Mouse (Mus musculus): ENCODE data around the gene Ppfia4. TPM values are rescaled to one million over a fixed set of nuclear protein-coding genes. Genes with fewer than 3 reads are reported as not detected.

Ppfia4 gene
- polyA plus RNA-seq (2012; rRNA removed) = 5.9 and 8.9 TPM in 2 replicates

DNA sequence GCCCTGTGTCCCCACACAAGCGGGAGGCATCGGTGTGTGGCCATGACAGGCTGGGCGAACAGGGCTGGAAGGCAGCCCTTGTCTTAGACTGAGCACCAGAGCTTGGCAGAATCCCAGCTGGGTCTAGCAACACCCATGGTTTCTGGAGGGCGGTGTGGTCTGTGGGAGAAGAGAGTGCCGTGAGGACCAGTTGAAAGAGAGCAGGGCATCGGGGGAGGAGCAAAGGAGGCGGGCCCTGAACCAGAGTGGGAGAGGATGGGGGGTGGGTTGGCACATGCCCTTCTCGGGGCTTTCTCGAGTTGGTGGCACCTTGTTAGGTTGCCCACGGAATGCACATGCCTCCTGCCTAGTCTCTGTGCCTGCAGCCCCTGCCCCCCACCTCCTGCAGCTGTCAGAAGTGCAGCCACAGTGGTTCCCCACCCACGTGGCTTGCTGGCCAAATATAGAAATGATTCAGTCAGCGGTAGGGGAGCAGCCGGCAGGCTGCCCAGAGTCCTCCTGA, at the start of gene Ppfia4:
Gene Ppfia4, minus strand, starts transcription at position 159 of the 502 bp plus-strand sequence.
- H3K4me1 ChIP-seq (ENCODE audit: control insufficient read depth, insufficient read depth, insufficient read length, low read length) = peaks cover 2% of the 10 kb centered on the region; the same call in 1 of the 2 replicates
- 42% methylated on average over 12 of the region's 13 CpGs for WGBS
- no peak within 1 kb of the TSS for H3K4me3 ChIP-seq (ENCODE audit: low read depth, low read length)
- H3K27ac ChIP-seq (ENCODE audit: insufficient read depth, low read depth, low read length) = no peak within 1 kb of the TSS
- TF ChIP-seq CTCF (IDR thresholded peaks at IDR 0.05; ENCODE audit: extremely low read depth, insufficient read length, insufficient replicate concordance, low read depth, low read length) = no peak
- TF ChIP-seq POLR2A (IDR thresholded peaks at IDR 0.05; ENCODE audit: low read depth, low read length) = no peak
- no peaks in the 10 kb centered on the region for H3K36me3 ChIP-seq (ENCODE audit: control insufficient read depth, insufficient read depth, low read length)
- no peaks in the 10 kb centered on the region for H3K27me3 ChIP-seq (ENCODE audit: control insufficient read depth, insufficient read depth, low read length)

DNA sequence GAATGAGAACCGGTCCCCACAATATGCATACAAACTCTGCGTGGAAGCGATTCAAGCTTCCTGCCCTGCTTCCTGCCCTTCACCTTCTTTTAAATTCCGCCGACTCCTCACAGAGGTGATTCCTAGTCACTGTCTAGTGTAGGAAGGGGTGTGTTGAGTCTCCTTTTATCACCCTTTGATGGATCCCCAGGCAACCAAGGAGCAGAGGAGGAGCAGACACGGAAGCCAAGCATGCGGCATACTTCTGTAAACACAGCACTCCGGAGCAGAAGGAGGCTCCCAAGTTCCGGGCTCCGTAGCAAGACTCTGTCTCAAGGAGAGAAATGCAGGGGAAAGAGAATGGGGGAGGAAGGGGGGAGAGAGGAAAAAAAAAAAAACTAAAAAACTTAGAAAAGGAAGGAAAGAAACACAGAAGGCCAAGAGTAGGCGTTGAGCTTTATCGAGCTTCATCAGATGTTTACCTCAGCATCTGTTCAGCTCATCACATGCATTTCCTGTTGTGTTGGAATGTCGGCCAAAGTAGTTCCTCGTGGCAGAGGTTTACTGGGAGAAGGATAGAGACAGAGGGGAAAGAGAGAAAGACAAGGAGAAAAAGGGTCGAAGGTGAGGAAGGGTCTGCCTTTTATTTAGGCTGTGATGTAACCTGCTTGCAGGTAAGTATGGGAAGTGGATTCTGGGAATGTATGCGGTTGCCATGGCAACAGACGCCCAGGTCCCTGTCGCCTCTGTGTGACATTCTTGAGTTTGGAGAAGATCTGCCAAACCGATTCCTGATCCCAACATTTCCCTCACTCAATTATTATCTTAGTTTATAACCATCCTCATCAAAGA, 49.3 kb upstream of the Ppfia4 start:
- H3K4me1 ChIP-seq (ENCODE audit: control insufficient read depth, insufficient read depth, insufficient read length, low read length) = peaks cover 10% of the 10 kb centered on the region; the same call in 1 of the 2 replicates
- no peak overlapping the region; the same call in 1 of the 2 replicates for H3K27ac ChIP-seq (ENCODE audit: insufficient read depth, low read depth, low read length)
- H3K36me3 ChIP-seq (ENCODE audit: control insufficient read depth, insufficient read depth, low read length) = no peaks in the 10 kb centered on the region
- peak overlapping the region; percentile 41 for H3K4me3 ChIP-seq (ENCODE audit: low read depth, low read length)
- WGBS = 2% methylated on average over 19 of the region's 19 CpGs
- no peak for TF ChIP-seq POLR2A (IDR thresholded peaks at IDR 0.05; ENCODE audit: low read depth, low read length)
- TF ChIP-seq CTCF (IDR thresholded peaks at IDR 0.05; ENCODE audit: extremely low read depth, insufficient read length, insufficient replicate concordance, low read depth, low read length) = no peak
- H3K27me3 ChIP-seq (ENCODE audit: control insufficient read depth, insufficient read depth, low read length) = no peaks in the 10 kb centered on the region; the same call in 1 of the 2 replicates

DNA sequence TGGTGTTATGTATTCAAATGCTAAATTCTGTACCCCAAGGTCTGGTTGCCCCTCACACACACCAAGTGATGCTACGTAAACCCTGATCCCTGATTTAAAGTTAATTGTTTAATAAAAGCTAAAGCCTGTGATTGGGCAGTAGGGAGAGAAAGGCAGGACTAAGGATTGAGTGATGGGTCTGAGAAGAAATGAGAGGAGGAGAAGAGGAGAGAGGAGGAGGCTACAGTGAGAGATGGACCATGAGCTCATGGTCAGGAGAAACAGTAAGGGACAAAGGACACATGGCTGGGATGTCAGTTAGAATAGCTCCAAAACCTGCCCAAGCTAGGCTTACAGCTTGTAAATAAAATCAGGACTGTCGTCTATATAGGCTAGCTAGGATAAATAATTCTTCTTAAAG, 48.3 kb upstream of the Ppfia4 start:
- no peak for TF ChIP-seq CTCF (IDR thresholded peaks at IDR 0.05; ENCODE audit: extremely low read depth, insufficient read length, insufficient replicate concordance, low read depth, low read length)
- TF ChIP-seq POLR2A (IDR thresholded peaks at IDR 0.05; ENCODE audit: low read depth, low read length) = no peak
- Histone ChIP-seq H3K27me3 (ENCODE audit: control insufficient read depth, insufficient read depth, low read length) (no peaks in the 10 kb centered on the region), H3K4me3 (ENCODE audit: low read depth, low read length) (no peak overlapping the region), H3K27ac (ENCODE audit: insufficient read depth, low read depth, low read length) (no peak overlapping the region), H3K4me1 (ENCODE audit: control insufficient read depth, insufficient read depth, insufficient read length, low read length) (peaks cover 10% of the 10 kb centered on the region; the same call in 1 of the 2 replicates), H3K36me3 (ENCODE audit: control insufficient read depth, insufficient read depth, low read length) (no peaks in the 10 kb centered on the region)
- WGBS = 64% methylated on average over 2 of the region's 2 CpGs

DNA sequence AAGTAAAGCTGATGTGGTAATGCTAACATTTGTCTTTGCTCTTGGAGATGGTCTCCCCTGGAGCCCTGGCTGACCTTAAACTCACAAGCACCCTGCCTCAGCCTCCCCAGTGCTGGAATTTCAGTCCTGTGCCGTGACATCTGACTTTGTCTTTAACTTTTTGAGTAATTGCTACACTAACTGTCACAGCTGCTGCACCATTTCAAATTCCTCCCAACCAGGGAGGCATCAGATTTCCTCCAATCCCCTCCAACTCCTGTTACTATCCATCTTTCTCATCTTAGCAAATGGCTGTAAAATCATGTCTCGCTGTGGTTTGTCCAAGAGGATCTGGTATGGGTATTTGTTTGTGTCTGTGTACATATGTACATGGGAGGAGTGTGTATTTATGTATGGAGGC, 41.4 kb upstream of the Ppfia4 start:
- no peaks in the 10 kb centered on the region for H3K36me3 ChIP-seq (ENCODE audit: control insufficient read depth, insufficient read depth, low read length)
- TF ChIP-seq POLR2A (IDR thresholded peaks at IDR 0.05; ENCODE audit: low read depth, low read length) (no peak), CTCF (IDR thresholded peaks at IDR 0.05; ENCODE audit: extremely low read depth, insufficient read length, insufficient replicate concordance, low read depth, low read length) (no peak)
- WGBS = 64% methylated on average over 2 of the region's 2 CpGs
- no peak overlapping the region for H3K27ac ChIP-seq (ENCODE audit: insufficient read depth, low read depth, low read length)
- no peaks in the 10 kb centered on the region for H3K4me1 ChIP-seq (ENCODE audit: control insufficient read depth, insufficient read depth, insufficient read length, low read length)
- H3K27me3 ChIP-seq (ENCODE audit: control insufficient read depth, insufficient read depth, low read length) = no peaks in the 10 kb centered on the region
- H3K4me3 ChIP-seq (ENCODE audit: low read depth, low read length) = no peak overlapping the region

DNA sequence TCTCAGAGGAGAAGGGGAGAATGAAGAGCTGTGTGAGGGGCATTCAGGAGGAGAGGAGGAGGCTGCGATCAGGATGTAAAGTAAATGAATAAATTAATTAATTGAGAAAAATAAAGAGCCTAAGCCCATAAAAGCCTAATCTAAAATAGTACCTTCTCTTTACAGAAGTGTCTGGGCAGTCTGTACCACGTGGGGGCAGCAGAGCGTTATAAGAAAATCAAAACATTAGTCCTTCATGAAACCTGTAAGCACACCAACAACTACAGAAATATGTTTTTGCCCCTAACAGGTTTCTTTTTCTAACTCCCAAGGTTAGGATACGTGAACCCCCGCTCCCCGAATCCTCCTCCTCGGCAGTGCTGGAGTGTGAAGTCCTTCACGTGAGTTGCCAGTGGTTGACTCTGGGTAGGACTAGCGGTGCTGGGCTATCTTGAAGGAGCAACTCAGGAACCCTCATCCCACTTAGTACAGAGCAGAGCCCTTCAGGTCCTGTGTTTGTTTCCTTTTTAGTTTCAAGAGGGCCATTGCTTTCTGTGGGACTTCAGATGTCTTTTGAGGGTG, 36.1 kb upstream of the Ppfia4 start:
- H3K27me3 ChIP-seq (ENCODE audit: control insufficient read depth, insufficient read depth, low read length) = no peaks in the 10 kb centered on the region
- 48% methylated on average over 9 of the region's 9 CpGs for WGBS
- no peaks in the 10 kb centered on the region for H3K36me3 ChIP-seq (ENCODE audit: control insufficient read depth, insufficient read depth, low read length)
- H3K4me3 ChIP-seq (ENCODE audit: low read depth, low read length) = no peak overlapping the region
- H3K4me1 ChIP-seq (ENCODE audit: control insufficient read depth, insufficient read depth, insufficient read length, low read length) = no peaks in the 10 kb centered on the region
- H3K27ac ChIP-seq (ENCODE audit: insufficient read depth, low read depth, low read length) = no peak overlapping the region
- TF ChIP-seq POLR2A (IDR thresholded peaks at IDR 0.05; ENCODE audit: low read depth, low read length) (no peak), CTCF (IDR thresholded peaks at IDR 0.05; ENCODE audit: extremely low read depth, insufficient read length, insufficient replicate concordance, low read depth, low read length) (no peak)

DNA sequence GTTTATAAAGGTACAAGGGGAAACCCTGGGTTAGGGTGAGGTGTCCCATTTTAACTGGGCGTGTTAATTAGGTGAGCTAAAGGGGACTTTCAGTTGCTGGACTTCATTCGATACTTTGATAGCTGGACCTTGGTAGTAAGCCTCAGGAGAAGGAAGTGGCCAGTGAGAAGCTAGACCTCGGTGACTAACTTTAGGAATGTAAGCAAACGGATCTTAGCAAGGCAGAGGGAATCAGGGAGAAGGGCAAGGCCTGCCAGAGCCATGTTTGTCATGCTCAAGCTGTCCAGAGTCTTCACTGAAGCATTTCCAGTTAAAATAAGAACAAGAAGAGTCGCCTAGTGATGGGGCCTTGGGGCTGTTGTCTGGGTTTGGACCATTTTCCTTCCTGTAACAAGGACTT, 32.8 kb upstream of the Ppfia4 start:
- Histone ChIP-seq H3K27me3 (ENCODE audit: control insufficient read depth, insufficient read depth, low read length) (no peaks in the 10 kb centered on the region), H3K4me3 (ENCODE audit: low read depth, low read length) (no peak overlapping the region), H3K36me3 (ENCODE audit: control insufficient read depth, insufficient read depth, low read length) (peaks cover 2% of the 10 kb centered on the region; the same call in 1 of the 2 replicates), H3K4me1 (ENCODE audit: control insufficient read depth, insufficient read depth, insufficient read length, low read length) (0 out of 2 replicates have a peak, but pooled peaks cover 2% of the 10 kb centered on the region), H3K27ac (ENCODE audit: insufficient read depth, low read depth, low read length) (no peak overlapping the region)
- TF ChIP-seq CTCF (IDR thresholded peaks at IDR 0.05; ENCODE audit: extremely low read depth, insufficient read length, insufficient replicate concordance, low read depth, low read length) (no peak), POLR2A (IDR thresholded peaks at IDR 0.05; ENCODE audit: low read depth, low read length) (no peak)
- 45% methylated on average over 5 of the region's 5 CpGs for WGBS

DNA sequence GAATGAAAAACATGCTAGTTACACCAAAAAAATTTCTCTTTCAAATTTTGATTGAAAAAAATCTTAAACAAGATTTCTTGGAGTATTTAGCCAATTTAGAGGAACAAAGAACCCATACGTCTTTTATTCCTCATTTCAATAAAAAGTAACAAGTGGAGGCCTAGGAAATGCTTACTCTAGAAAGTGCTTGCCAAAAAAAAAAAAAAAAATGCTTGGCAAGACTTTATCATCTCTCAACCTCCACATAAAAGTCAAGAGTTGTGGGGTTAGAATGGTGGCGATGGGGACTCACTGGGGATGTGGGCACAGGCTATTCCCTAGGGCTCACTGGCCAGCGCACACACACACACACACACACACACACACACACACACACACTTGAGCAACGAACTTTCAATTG, 30.5 kb upstream of the Ppfia4 start:
- peaks cover 7% of the 10 kb centered on the region; the same call in 1 of the 2 replicates for H3K4me1 ChIP-seq (ENCODE audit: control insufficient read depth, insufficient read depth, insufficient read length, low read length)
- H3K4me3 ChIP-seq (ENCODE audit: low read depth, low read length) = no peak overlapping the region
- 77% methylated on average over 4 of the region's 4 CpGs for WGBS
- TF ChIP-seq POLR2A (IDR thresholded peaks at IDR 0.05; ENCODE audit: low read depth, low read length) = no peak
- no peak for TF ChIP-seq CTCF (IDR thresholded peaks at IDR 0.05; ENCODE audit: extremely low read depth, insufficient read length, insufficient replicate concordance, low read depth, low read length)
- peaks cover 9% of the 10 kb centered on the region; the same call in 1 of the 2 replicates for H3K36me3 ChIP-seq (ENCODE audit: control insufficient read depth, insufficient read depth, low read length)
- H3K27me3 ChIP-seq (ENCODE audit: control insufficient read depth, insufficient read depth, low read length) = no peaks in the 10 kb centered on the region
- H3K27ac ChIP-seq (ENCODE audit: insufficient read depth, low read depth, low read length) = no peak overlapping the region

All from small intestine, adult 2 months (tissue).